Mouse (Mus musculus) heart, postnatal 0 days (tissue): ENCODE data around the gene Cdh1.

ENCODE experiments used
- CTCF ChIP-seq: IDR thresholded peaks from 2 replicates; pipeline ENCODE4 v1.5.1; 2016; ENCODE audit warnings: antibody characterized with exemption, control low read depth, low read depth
- EP300 ChIP-seq: IDR thresholded peaks from 2 replicates; pipeline ENCODE4 v1.6.1; 2016; ENCODE audit warnings: antibody characterized with exemption, low read depth

DNA sequence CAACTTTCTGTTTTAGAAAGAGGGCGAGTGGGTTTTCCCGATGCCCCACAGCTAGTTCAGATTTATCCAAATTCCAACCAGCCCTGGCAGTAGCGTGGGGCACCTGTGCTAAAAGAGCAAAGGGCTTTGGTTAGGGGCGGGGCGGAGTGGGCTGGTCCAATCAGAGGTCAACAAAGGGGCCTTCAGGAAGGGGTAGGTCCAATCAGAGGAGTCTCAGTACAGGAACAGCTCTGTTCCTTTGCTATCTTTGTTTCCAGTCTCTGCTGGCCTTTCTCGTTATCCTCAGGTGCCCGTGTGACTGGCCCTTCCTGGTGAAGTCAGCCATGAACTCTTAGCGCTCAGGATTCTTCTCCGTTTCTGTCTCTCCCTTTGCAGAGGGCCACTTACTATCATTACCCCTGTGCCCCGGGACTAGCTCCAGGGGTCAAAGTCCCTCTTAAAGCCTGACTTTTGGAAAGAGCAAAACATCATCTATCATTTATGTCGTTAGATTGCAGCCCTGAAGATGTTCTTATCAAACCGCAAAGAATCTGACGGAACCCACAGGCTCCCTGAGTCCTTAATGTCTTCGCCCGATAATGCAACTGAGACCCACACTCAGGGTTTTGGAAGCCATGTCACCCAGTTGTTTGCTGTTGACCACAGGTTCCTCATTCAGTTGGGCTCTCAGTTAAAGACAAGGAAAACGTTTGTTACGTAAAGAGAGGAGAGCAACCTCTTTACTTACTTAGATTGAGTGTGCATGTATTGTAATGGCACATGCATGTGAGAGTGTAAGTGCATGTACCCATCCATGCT is 30.4 kb downstream of the Cdh1 start:
- TF ChIP-seq CTCF (no peak), EP300 (no peak)
